Mouse (Mus musculus) cortical plate, adult 2 months (tissue): ENCODE results near the gene Nenf.
A peak's percentile ranks its signal among the peaks of the same experiment; 100 is the strongest.

Experiments
- CTCF ChIP-seq: fragments of 200-500 bp; IDR thresholded peaks from 2 replicates; pipeline ENCODE4 v1.5.1; 2011; ENCODE audit warnings: mild to moderate bottlenecking, control low read depth, low read length; ENCODE audit not compliant: insufficient read depth; ENCODE audit errors: extremely low read depth
- POLR2A ChIP-seq: fragments of 200-500 bp; IDR thresholded peaks from 2 replicates; pipeline ENCODE4 v1.6.1; 2011; ENCODE audit warnings: mild to moderate bottlenecking, low read length, control low read depth; ENCODE audit not compliant: insufficient read depth; ENCODE audit errors: extremely low read depth

DNA sequence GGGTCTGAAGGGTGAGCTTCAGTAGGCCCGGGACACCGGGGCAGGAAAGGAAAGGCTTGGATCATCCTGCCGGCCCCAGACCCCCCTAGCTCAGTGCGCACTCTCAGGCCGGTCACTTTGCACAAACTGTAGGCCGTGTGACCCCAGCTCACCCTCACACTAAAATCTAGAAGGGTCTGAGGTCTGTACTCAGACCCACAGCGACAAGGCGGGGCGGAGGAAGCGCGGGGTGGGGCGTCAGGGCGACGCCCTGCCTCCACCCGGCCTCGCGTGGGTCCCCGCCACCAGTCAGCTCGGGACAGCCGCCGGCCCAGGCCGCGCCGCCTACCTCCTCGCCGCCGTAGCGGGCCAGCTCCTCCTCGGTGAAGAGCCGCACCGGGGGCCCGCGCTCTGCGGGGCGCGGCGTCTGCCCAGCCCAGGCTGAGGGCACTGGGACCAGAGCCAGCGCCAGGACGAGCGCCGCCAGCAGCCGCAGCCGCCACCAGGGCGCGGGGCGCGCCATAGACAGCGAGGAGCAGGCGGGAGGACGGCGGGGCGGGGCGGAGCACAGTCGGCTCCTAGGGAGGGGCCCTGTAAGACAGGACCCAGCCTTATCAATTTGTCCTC is at the start of gene Nenf:
- TF ChIP-seq CTCF = no peak
- TF ChIP-seq POLR2A = peak; percentile 47; the same call in 1 of the 2 replicates
